Mouse (Mus musculus): Measurements from ENCODE around the gene Zfp740.
A peak's percentile ranks its signal among the peaks of the same experiment; 100 is the strongest.

Gene Zfp740

DNA sequence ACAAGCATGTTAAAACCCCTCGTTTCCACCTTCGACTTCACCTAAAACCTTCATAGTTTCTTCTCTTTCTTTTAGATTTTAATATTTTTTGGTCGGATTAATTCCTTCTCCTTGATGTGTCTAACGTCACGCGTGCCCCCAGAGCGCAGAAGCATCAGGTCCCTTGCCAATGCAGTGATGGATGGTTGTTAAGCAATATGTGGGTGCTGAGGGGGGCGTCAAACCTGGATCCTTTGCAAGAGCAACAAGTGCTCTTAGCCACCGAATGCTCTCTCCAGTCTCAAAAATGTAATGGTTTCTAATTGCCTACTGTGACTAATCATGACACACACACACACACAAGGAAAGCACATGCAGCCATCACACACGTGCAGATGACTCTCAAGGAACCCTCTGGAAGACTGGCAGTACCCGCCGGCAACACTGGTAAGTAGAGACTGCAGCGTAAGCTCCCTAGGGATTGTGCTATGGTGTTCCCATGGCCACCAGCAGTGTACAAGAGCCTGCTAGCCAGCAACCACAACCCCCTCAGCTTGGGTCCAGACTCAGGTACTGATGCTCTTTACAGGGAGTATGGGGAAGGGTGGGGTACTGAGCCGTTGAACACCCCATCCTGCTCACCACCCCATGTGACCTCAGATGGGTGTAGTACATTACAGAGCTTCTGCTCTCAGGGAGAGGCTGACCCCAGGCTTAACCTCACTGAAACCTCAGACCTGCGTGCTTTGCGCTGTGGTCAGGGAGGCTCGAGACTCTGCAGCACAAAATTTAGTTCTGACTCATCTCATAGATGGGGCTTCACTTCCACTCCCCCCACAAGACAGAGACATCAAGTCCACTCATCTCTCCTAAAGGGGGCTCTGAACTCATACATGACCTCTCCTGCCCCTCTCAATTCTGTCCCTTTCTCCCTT, 27.6 kb downstream of the Zfp740 start:
- no peak for DNase-seq (ENCODE audit: low spot score in 2 of 2)

DNA sequence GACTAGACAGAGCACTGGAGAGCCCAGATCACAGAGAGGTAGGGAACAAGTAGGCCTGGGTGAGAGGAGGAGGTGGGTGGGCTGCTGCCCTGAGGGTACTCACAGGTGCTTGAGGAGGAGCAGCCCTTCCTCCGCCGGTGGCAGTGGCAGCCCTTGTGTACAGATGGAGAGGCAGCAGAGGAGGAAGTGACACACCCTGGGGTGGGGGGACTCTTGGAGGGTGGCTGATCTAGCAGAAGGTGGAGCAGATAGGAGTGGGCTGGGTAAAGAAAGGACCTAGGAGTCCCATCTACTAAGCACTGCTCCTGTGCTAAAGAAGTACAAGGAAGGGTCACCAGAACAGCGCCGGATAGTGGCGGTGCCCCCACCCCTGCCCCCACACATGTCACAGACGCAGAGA, 28.7 kb downstream of the Zfp740 start, which contains the start of gene Itgb7:
Itgb7 (minus strand) TSS at position 197 of the 400 bp plus-strand sequence.
- DNase-seq (ENCODE audit: low spot score in 2 of 2): no peak

- no peak for DNase-seq (ENCODE audit: low spot score in 2 of 2)
These were observed 29.7 kb downstream of the Zfp740 start for GRCm38 (mm10) chr15:102232764-102233163.

DNA sequence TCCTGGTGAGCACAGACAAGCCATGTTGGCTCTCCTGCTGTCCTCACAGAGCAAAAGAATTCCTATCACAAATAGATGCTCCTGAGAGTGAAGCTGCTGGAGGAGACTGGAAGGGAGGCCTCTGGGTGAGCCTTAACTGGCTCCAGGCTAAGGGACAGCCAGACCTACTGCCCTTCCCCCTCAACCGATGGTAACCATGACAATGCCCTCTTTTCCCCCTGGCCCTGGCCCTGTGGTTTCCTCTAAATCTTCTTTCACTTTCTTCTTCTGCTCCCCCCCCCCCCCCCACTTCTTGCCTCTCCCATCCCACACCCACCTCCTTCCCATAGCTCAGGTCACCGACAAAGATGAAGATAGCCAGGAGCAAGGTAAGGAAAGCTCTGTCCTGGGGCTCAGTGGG, 30.8 kb downstream of the Zfp740 start:
- DNase-seq (ENCODE audit: low spot score in 2 of 2): no peak

GRCm38 (mm10) chr15:102235371-102236027, 32.5 kb downstream of the Zfp740 start:
- no peak for DNase-seq (ENCODE audit: low spot score in 2 of 2)

- DNase-seq (ENCODE audit: low spot score in 2 of 2): no peak
These were observed 35.7 kb downstream of the Zfp740 start for GRCm38 (mm10) chr15:102238543-102239259.

DNA sequence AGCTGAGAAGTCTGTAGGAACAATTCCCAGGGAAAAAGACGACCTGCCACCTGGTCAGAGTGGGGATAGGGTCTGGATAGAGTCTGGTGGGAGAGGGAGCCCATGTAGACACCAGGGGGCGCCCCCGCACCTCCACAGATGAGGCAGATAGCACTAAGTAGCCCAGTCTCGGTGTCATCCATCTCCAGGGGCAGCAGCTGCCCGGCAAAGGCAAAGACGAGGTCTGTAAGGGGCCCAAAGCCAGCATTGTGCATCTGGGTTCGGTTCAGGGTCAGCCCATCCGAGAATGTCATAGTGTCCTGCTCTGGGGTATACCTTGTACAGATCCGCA, 36.2 kb downstream of the Zfp740 start:
- peak in 1 of 2 experiments; percentile 74 for DNase-seq (ENCODE audit: low spot score in 2 of 2)

DNA sequence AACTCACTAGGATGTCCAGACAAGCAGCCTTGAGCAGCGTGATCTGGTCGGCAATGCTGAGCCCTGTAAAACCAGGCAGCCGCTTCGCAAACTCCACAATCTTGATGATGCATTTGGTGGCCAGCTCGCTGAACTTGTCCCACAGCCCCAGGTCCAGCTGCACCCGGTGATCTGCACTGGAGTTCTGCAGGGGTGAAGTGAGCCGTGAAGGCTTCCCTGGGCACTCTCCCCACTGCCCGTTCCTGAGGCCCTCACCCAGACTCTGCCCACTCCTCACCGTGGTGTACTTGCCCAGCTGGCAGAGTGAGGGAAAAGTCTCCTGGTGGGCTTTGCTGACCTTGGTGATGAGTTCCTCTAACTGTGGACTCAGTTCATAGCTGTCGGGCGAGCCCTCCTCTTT, 36.8 kb downstream of the Zfp740 start:
- no peak for DNase-seq (ENCODE audit: low spot score in 2 of 2)

- no peak for DNase-seq (ENCODE audit: low spot score in 2 of 2)
These were observed 37.6 kb downstream of the Zfp740 start for GRCm38 (mm10) chr15:102240607-102241006.

DNA sequence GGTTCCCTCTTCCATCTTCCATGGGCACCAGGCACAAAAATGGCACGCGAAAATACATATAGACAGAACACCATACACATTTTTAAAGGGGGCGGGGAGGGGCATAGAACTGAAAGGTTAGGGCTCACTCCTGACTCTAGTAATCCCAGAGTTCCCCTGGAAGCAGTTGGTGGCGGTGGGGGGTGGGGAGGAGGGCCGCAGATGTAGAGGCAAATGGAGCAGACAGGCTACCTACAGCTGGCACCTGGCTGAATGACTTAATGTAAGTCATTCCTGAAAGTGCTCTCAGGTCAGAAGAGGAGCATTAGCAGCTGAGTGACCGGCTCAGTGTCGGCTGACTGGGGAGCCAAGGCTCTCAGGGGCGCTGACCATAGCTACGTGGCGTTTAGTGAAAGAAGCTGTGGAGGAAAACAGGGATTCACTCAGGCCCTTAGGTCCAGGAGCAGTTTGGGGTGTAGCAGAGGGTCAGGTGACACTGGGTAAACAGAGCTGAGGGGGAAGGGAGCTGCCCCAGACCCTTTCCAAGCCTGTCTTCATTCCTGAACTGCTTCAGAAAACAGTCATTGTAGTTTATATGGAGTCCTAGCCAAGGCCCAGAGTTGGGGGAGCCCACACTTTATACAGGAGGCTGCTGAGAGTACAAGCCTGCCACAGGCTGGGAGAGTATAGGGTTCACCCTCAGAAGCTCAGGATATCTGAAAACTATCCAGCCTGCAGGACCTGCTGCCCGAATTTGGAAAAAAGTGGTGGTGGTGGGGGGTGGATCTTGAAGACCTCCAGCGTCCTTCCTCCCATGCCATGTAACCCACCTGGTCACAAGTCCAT, 39.6 kb downstream of the Zfp740 start:
- DNase-seq (ENCODE audit: low spot score in 2 of 2): no peak

DNA sequence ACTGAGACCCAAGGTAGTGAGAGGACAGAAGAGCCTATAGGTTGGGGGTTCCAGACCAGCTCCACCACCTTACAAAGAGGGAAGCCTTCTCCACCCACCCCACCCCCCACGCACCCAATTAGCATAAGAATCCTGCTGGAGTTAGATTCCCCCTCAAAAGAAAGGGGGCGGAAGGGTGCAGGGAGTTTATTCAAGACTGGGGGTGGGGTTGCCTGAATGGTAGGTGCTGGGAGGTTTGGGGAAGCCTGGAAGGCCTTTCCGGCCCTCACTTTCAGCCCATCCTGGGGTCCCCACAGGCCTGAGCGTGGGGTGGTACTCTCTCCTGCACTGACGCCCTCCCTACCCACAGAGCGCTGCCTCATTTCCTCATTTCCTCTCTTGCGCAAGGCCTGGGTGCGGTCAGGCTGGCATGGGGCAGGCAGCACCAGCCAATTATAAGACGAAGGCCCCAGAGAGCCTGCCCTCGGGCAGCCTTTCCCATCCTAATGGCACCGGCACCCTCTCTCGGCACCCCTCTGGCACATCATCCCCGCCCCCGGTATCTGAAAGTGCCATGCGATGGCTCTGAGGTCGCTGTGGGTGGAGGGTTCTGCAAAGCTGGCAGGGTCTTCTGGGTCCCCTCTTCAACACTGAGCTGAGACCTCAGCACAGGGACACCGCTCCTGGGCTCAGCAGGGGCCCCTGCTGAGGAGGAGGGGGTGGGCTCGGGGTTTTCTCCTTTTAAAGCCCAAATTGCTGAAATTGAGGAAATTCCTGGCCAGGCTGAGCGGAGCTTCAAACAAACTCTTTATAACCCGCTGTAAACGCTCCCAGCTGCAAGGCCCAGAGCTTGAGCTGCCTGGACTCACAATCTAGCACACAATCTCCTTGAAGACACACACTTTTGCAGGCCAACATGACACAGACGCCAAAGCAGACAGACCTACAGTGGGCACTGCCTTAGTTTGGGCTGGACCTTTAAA, 40.5 kb downstream of the Zfp740 start:
- no peak for DNase-seq (ENCODE audit: low spot score in 2 of 2)

DNA sequence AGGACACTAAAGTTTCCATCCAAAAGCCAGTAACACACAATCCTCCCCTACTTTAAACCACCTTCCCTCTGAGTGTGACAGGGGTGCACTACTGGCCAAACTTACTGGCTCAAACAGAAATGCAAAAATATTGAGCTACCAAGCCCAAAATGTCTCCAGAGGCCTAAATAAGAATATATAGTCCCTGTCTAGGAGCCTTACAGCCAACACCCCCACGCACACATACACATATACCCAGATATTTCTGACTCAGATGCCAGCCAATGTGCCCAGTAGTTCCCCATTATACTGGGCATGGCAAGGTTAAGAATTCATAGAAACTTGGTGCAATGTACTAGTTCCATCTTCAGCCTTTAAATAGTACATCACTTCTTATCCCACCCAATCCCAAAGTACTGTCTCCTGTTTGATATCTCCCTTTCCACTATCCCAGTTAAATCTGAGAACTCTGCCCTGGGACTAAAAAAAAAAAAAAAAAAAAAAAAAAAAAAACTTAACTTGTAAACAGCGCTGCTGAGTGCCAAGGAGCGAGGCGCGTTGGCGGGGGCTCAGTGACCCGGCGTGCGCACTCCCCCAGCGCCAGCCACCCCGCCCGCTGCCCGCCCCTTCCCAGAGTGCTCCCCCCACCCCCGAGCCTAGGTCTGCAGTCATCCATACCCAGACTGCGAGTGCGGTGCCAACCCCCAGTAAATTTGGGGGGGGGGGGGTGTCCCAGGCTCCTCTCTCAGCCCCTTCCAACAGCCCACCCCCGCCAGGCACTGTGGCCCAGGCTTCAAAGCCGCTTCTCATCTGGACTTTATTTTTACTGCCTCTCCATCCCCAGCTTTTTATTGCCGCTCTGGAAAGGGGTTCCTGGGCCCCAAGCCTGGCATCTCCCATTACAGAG, 41.5 kb downstream of the Zfp740 start:
- no peak for DNase-seq (ENCODE audit: low spot score in 2 of 2)

GRCm38 (mm10) chr15:102245461-102245881, 42.4 kb downstream of the Zfp740 start:
- DNase-seq (ENCODE audit: low spot score in 2 of 2): no peak

DNA sequence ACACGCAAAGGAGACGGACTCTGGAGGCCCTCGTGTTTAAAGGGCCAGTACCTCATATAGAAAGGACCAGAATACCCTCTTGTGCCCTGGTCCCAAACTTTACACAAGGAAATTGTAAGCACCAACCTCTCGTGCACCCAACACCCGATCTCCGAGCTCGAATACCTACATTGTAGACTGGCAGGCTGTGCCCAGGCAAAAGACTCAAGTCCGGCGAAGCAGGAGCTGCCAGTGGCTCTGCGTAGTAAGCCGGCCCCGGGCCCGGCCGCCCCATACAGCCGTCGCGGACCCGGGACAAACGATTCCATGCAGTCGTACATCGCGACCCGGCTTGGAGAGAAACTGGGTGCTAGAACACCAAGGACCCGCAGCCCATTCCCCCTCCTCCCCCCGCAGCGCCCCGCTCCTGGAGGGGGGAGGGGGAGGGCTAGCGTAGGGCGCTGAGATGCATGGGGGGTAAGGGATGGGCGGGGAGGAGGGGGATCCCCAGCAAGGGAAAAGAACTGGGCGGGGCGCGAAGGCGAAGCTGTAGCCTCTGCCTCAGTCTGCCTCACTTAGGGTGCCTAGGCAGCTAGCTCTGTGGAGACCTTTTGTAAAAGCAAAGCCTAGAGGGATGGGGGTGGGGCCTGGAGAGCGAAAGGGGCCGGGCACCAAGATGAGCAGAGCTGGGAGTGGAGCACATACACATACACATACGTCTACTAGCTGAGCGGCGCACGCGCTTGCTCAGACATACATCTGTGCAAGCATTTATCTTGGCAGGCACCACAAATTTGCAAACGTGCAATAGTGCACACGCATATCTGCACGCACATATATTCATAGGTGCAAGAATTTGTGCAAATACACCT, 43.1 kb downstream of the Zfp740 start:
- DNase-seq (ENCODE audit: low spot score in 2 of 2): peak; percentile 68 to 79

GRCm38 (mm10) chr15:102246866-102247251, 43.8 kb downstream of the Zfp740 start:
- peak; percentile 71 to 89 for DNase-seq (ENCODE audit: low spot score in 2 of 2)

DNA sequence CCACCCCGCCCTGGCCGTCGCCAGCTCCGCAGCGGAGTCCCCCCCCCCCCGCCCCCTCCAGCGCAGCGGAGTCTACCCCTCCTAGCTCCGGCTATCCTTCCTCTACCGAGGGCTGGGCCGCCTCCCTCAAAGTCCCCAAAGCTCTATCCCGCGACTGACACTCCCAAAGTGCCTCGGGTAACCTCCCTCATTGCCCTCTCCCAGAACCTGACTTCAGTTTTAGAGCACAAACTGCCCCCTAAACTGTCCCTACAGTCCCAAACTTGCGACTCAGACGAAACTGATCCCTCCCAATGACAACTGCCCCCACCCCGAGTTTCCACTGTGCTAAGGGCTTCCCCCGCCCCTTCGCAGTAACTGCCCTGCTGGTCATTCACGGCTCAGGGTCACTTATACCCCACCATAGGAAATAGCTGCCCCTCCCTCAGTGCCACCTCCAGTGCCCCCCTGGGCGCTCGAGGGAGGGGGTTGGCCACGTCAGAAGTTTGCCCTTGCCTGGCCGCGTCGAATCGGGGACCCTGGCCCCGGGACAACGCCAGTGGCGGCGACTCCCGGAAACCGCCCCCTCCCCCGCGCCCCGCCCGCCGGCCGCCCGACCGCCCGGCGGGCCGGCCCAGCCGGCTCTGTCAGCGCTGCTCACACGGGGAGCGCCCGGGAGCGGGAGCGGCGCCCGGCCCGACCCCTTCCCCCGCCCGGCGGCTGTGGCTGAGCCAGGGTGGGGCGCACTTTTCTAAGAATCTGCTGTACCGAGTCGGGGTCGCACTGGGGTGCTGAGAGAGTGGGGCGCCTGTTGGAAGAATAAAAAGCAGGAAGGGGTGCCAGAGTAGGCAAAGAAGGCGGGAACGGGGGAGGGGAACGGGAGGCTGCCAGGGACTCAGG, 44.4 kb downstream of the Zfp740 start:
- peak in 1 of 2 experiments; percentile 47 for DNase-seq (ENCODE audit: low spot score in 2 of 2)

DNA sequence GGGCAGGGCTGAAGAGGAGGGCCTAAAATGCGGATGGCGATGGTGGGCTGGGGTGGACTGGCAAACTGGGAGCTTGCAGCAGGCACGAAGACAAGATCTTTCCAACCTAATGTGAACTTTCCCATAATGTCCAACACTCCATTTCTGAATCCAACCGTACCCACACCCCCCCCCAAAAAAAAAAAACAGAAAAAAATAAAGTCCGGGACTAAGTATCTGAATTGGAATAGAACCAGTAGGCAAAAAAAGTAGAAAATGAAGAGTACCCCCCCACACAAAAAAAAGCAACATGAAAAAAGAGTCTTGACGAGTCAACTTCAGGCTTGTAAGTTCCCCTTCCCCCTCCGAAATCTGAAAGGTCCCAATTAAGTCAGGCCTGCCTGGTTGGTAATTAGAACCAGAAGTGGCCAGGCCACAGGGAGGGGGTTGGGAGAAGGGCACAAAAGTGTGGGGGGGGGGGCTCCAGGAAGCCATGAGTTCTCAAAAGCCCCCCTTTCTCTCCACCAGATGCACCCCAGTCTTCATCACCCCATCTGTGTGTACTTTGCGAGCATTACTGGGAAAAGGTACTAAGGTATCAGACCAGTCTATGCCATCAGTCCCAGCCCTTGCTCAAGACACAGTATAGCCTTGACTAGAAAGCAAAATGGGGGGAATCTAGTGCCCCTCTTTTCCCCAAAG, 45.2 kb downstream of the Zfp740 start:
- no peak for DNase-seq (ENCODE audit: low spot score in 2 of 2)

All from left cerebral cortex, adult 9 months (tissue).